Comparison of ENCODE assay signal across 8 mouse cellular contexts in the genomic region with DNA sequence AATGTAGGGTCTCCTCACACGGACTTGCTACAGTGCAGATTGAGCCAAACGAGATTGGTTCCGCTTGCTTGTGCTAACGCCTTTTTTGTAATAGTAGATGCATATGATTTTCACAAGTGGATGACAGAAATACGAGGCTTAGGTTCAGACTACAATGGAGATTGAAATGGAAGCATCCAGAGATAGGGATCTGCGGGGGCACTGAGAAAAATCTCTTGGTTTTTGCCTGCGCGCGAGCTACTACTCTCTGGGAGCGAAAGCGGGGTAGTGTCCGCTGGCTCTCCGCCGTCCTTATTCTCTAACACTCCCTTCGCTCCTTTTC. TPM values are rescaled to one million over a fixed set of nuclear protein-coding genes. Genes with fewer than 3 reads are reported as not detected.
DNase-seq lines count a peak whose midpoint lies in the region; ATAC-seq and TF ChIP-seq lines count a peak whose summit lies in the region.

No protein-coding gene starts in this region.

- WGBS in embryonic facial prominence, embryonic 14.5 days = 6% methylated on average over 15 of the region's 15 CpGs
- WGBS in limb, embryonic 10.5 days = 7% methylated on average over 15 of the region's 15 CpGs
- 6% methylated on average over 15 of the region's 15 CpGs for WGBS in neural tube, embryonic 13.5 days

- H3K9me3 ChIP-seq in embryonic facial prominence, embryonic 14.5 days (ENCODE audit: control insufficient read depth, low read length) = no peaks in the 10 kb centered on the region
- no peaks in the 10 kb centered on the region for H3K9me3 ChIP-seq in limb, embryonic 10.5 days (replicated peaks)
- no peaks in the 10 kb centered on the region for H3K9me3 ChIP-seq in neural tube, embryonic 13.5 days

- H3K4me3 ChIP-seq in left cerebral cortex, adult 2 months = peak overlapping the region; percentile 80
- peak overlapping the region; percentile 81 for H3K4me3 ChIP-seq in embryonic facial prominence, embryonic 14.5 days (ENCODE audit: low read depth, low read length)
- H3K4me3 ChIP-seq in limb, embryonic 10.5 days = peak overlapping the region; percentile 99
- H3K4me3 ChIP-seq in neural tube, embryonic 13.5 days = peak overlapping the region; percentile 81

- peak overlapping the region; percentile 98 for H3K27ac ChIP-seq in left cerebral cortex, adult 2 months
- H3K27ac ChIP-seq in embryonic facial prominence, embryonic 14.5 days (replicated peaks; ENCODE audit: low read depth, low read length) = peak overlapping the region; percentile 92
- H3K27ac ChIP-seq in limb, embryonic 10.5 days = peak overlapping the region; percentile 99
- peak overlapping the region; percentile 92 for H3K27ac ChIP-seq in neural tube, embryonic 13.5 days (replicated peaks)

- H3K9ac ChIP-seq in embryonic facial prominence, embryonic 14.5 days (ENCODE audit: low read depth, low read length) = peak overlapping the region; percentile 99
- H3K9ac ChIP-seq in neural tube, embryonic 13.5 days = peak overlapping the region; percentile 98

- no peak for TF ChIP-seq CTCF in left cerebral cortex, adult 2 months (IDR thresholded peaks at IDR 0.05)

- intact Hi-C loops in left cerebral cortex, adult 2 months (cut with DNase I) = loop anchor here (5.0 kb wide), 1 partner anchor 176 kb away; a partner anchor contains a TSS

- no peak for ATAC-seq in embryonic facial prominence, embryonic 14.5 days (ENCODE audit: low read depth)
- no peak for ATAC-seq in neural tube, embryonic 13.5 days (ENCODE audit: low read depth)

- H3K4me1 ChIP-seq in embryonic facial prominence, embryonic 14.5 days (ENCODE audit: control insufficient read depth, insufficient read depth, low read length) = peaks cover 15% of the 10 kb centered on the region
- peaks cover 37% of the 10 kb centered on the region for H3K4me1 ChIP-seq in limb, embryonic 10.5 days
- H3K4me1 ChIP-seq in neural tube, embryonic 13.5 days (replicated peaks) = peaks cover 38% of the 10 kb centered on the region

- no peaks in the 10 kb centered on the region for H3K27me3 ChIP-seq in embryonic facial prominence, embryonic 14.5 days (replicated peaks; ENCODE audit: control insufficient read depth, insufficient read depth, low read length)
- peaks cover 3% of the 10 kb centered on the region for H3K27me3 ChIP-seq in limb, embryonic 10.5 days (ENCODE audit: low read depth, poor library complexity, severe bottlenecking)
- H3K27me3 ChIP-seq in neural tube, embryonic 13.5 days = no peaks in the 10 kb centered on the region

- DNase-seq in left cerebral cortex, adult 2 months (ENCODE audit: extremely low spot score in 1 of 2, low spot score in 2 of 2) = no peak
- no peak for DNase-seq in left cerebral cortex, adult 9 months (ENCODE audit: low spot score in 2 of 2)
- DNase-seq in embryonic facial prominence, embryonic 14.5 days (ENCODE audit: low spot score) = no peak
- no peak for DNase-seq in limb, embryonic 10.5 days (ENCODE audit: low spot score)
- no peak for DNase-seq in right cerebral cortex, postnatal 36 days (ENCODE audit: low spot score in 2 of 2)
- DNase-seq in cerebellum, postnatal 4 days (ENCODE audit: low spot score in 2 of 2) = no peak
- no peak for DNase-seq in B cell, adult 2 months

- peak overlapping the region; percentile 96 for H3K4me2 ChIP-seq in embryonic facial prominence, embryonic 14.5 days (ENCODE audit: low read depth, low read length)
- peak overlapping the region; percentile 92 for H3K4me2 ChIP-seq in neural tube, embryonic 13.5 days

- H3K36me3 ChIP-seq in embryonic facial prominence, embryonic 14.5 days (ENCODE audit: control insufficient read depth, insufficient read depth, low read length) = peaks cover 37% of the 10 kb centered on the region
- peaks cover 34% of the 10 kb centered on the region for H3K36me3 ChIP-seq in limb, embryonic 10.5 days
- H3K36me3 ChIP-seq in neural tube, embryonic 13.5 days = peaks cover 31% of the 10 kb centered on the region

RNA-seq across cellular contexts. Expression of a gene that starts 0.3 kb away (rescaled TPM):
- 100 to 1,000 TPM; 560 to 591 TPM for total RNA-seq in left cerebral cortex, adult 2 months (2021)
- 1,126 and 1,148 TPM in 2 replicates for polyA plus RNA-seq in embryonic facial prominence, embryonic 14.5 days (2014; fragmentation: Nextera tagmentation; extraction: Ambion mirVana)
- polyA plus RNA-seq in limb, embryonic 10.5 days (2016; fragmentation: Nextera tagmentation; extraction: Ambion mirVana) = 1,186 and 1,476 TPM in 2 replicates
- polyA plus RNA-seq in neural tube, embryonic 13.5 days (2015; fragmentation: Nextera tagmentation; extraction: Ambion mirVana) = 660 and 722 TPM in 2 replicates

RNA-seq across cellular contexts. Expression of a gene that starts 3.4 kb away (rescaled TPM):
- total RNA-seq in left cerebral cortex, adult 2 months (2021) = 100 to 1,000 TPM; 150 to 170 TPM
- polyA plus RNA-seq in embryonic facial prominence, embryonic 14.5 days (2014; fragmentation: Nextera tagmentation; extraction: Ambion mirVana) = 25.1 and 30.4 TPM in 2 replicates
- polyA plus RNA-seq in limb, embryonic 10.5 days (2016; fragmentation: Nextera tagmentation; extraction: Ambion mirVana) = 3.4 and 6.5 TPM in 2 replicates
- polyA plus RNA-seq in neural tube, embryonic 13.5 days (2015; fragmentation: Nextera tagmentation; extraction: Ambion mirVana) = 50.0 and 52.1 TPM in 2 replicates

RNA-seq across cellular contexts. Expression of a gene that starts 27.1 kb away (rescaled TPM):
- total RNA-seq in left cerebral cortex, adult 2 months (2021) = 10 to 100 TPM; 97.3 to 99.9 TPM
- polyA plus RNA-seq in embryonic facial prominence, embryonic 14.5 days (2014; fragmentation: Nextera tagmentation; extraction: Ambion mirVana) = 0.51 and 0.54 TPM in 2 replicates
- polyA plus RNA-seq in limb, embryonic 10.5 days (2016; fragmentation: Nextera tagmentation; extraction: Ambion mirVana) = 0.28 and 0.56 TPM in 2 replicates
- 12.5 and 13.9 TPM in 2 replicates for polyA plus RNA-seq in neural tube, embryonic 13.5 days (2015; fragmentation: Nextera tagmentation; extraction: Ambion mirVana)

RNA-seq across cellular contexts. Expression of a gene that starts 30.2 kb away (rescaled TPM):
- 1 to 10 TPM; 1.2 TPM for total RNA-seq in left cerebral cortex, adult 2 months (2021)
- 6.1 and 7.0 TPM in 2 replicates for polyA plus RNA-seq in embryonic facial prominence, embryonic 14.5 days (2014; fragmentation: Nextera tagmentation; extraction: Ambion mirVana)
- 12.4 and 17.8 TPM in 2 replicates for polyA plus RNA-seq in limb, embryonic 10.5 days (2016; fragmentation: Nextera tagmentation; extraction: Ambion mirVana)
- 5.9 and 8.4 TPM in 2 replicates for polyA plus RNA-seq in neural tube, embryonic 13.5 days (2015; fragmentation: Nextera tagmentation; extraction: Ambion mirVana)

RNA-seq across cellular contexts. Expression of a gene that starts 40.0 kb away (rescaled TPM):
- 10 to 100 TPM; 35.2 to 37.1 TPM for total RNA-seq in left cerebral cortex, adult 2 months (2021)
- 1.6 and 2.0 TPM in 2 replicates for polyA plus RNA-seq in embryonic facial prominence, embryonic 14.5 days (2014; fragmentation: Nextera tagmentation; extraction: Ambion mirVana)
- not detected in 2 replicates for polyA plus RNA-seq in limb, embryonic 10.5 days (2016; fragmentation: Nextera tagmentation; extraction: Ambion mirVana)
- polyA plus RNA-seq in neural tube, embryonic 13.5 days (2015; fragmentation: Nextera tagmentation; extraction: Ambion mirVana) = 0.71 and 0.74 TPM in 2 replicates
